Mouse (Mus musculus) olfactory bulb, adult 2 months (tissue): ENCODE measurements around the gene Fkbp14.

Source experiments
- CTCF ChIP-seq: fragments of 200-500 bp; IDR thresholded peaks from 2 replicates; pipeline ENCODE4 v1.5.1; 2012; ENCODE audit warnings: low read depth, mild to moderate bottlenecking, low read length, moderate library complexity; ENCODE audit not compliant: insufficient read depth
- POLR2A ChIP-seq: fragments of 200-500 bp; IDR thresholded peaks from 2 replicates; pipeline ENCODE4 v1.6.1; 2012; ENCODE audit warnings: mild to moderate bottlenecking, low read depth, low read length, moderate library complexity; ENCODE audit not compliant: insufficient read depth

DNA sequence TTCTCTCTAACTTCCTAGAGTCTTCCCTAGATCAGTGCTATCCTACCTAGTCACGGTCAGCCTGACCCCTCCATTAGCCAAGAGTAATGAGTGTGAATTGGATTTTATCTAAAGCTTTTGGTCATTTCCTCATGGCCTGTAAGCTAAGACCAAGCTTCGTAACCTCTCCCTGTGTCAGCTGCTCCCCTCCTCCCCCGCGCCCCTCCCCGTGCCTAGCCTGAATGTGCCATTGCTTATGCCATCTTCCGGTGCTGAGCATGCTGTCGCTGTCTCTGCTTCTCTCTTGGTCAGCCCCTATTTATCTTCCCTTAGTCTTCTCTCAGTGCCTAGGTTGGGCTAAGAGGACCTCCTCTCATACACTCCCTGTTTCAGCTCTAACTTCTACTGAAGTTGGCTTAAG lies 22.4 kb upstream of the Fkbp14 start:
- TF ChIP-seq CTCF = no peak
- TF ChIP-seq POLR2A = no peak
